In the genomic region with DNA sequence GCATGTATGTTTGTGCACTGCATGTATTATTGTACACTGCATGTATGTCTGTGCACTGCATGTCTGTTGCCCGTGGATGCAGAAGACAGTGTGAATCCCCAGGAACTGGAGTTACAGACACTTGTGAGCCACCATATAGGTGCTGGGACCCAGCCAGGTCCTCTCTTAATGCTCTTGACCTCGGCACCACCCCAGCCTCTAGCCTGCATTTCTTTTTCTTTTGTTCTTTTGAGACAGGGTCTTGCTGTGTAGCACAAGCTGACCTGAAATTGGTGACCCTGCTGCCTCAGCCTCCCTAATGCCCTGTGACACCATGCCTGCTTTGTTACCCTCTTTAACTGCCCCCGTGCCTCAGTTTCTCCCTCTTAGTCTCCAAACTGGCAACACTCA, we compare ENCODE assay signal across 8 mouse cellular contexts. TPM values are rescaled to one million over a fixed set of nuclear protein-coding genes. Genes with fewer than 3 reads are reported as not detected.
DNase-seq lines count a peak whose midpoint lies in the region; ATAC-seq lines count a peak whose summit lies in the region.

No protein-coding gene starts in this region.

- H3K27me3 ChIP-seq in kidney, embryonic 14.5 days (ENCODE audit: control insufficient read depth, insufficient read depth, low read length): no peaks in the 10 kb centered on the region
- H3K27me3 ChIP-seq in hindbrain, embryonic 14.5 days (ENCODE audit: control insufficient read depth, insufficient read depth, low read length): peaks cover 22% of the 10 kb centered on the region
- peaks cover 43% of the 10 kb centered on the region for H3K27me3 ChIP-seq in midbrain, embryonic 13.5 days

- WGBS in kidney, embryonic 14.5 days: 13% methylated on average over 3 of the region's 3 CpGs
- 17% methylated on average over 3 of the region's 3 CpGs for WGBS in hindbrain, embryonic 14.5 days
- 19% methylated on average over 3 of the region's 3 CpGs for WGBS in midbrain, embryonic 13.5 days

- peak overlapping the region; percentile 43; the same call in 1 of the 2 replicates for H3K27ac ChIP-seq in kidney, embryonic 14.5 days (ENCODE audit: low read depth, low read length)
- no peak overlapping the region for H3K27ac ChIP-seq in hindbrain, embryonic 14.5 days
- no peak overlapping the region for H3K27ac ChIP-seq in midbrain, embryonic 13.5 days

- H3K4me3 ChIP-seq in kidney, embryonic 14.5 days (ENCODE audit: low read length): peak overlapping the region; percentile 60
- peak overlapping the region; percentile 39 for H3K4me3 ChIP-seq in hindbrain, embryonic 14.5 days (replicated peaks; ENCODE audit: low read length)
- peak overlapping the region; percentile 45 for H3K4me3 ChIP-seq in midbrain, embryonic 13.5 days (replicated peaks)

- ATAC-seq in kidney, embryonic 14.5 days (ENCODE audit: low FRiP score, low TSS enrichment): no peak
- ATAC-seq in hindbrain, embryonic 14.5 days (ENCODE audit: low FRiP score): no peak
- 0 out of 2 replicates have a peak, but pooled peaks have one; percentile 2 for ATAC-seq in midbrain, embryonic 13.5 days

- peaks cover 14% of the 10 kb centered on the region; the same call in 1 of the 2 replicates for H3K4me1 ChIP-seq in kidney, embryonic 14.5 days (ENCODE audit: control insufficient read depth, insufficient read depth, low read length)
- no peaks in the 10 kb centered on the region for H3K4me1 ChIP-seq in hindbrain, embryonic 14.5 days (replicated peaks; ENCODE audit: control insufficient read depth, insufficient read depth, low read length)
- H3K4me1 ChIP-seq in midbrain, embryonic 13.5 days (replicated peaks): peaks cover 17% of the 10 kb centered on the region

- peak overlapping the region; percentile 74 for H3K9ac ChIP-seq in kidney, embryonic 14.5 days (ENCODE audit: low read depth, low read length)
- H3K9ac ChIP-seq in hindbrain, embryonic 14.5 days: peak overlapping the region; percentile 35
- peak overlapping the region; percentile 64 for H3K9ac ChIP-seq in midbrain, embryonic 13.5 days (replicated peaks)

- H3K36me3 ChIP-seq in kidney, embryonic 14.5 days (ENCODE audit: control insufficient read depth, insufficient read depth, low read length): no peaks in the 10 kb centered on the region
- no peaks in the 10 kb centered on the region for H3K36me3 ChIP-seq in hindbrain, embryonic 14.5 days (replicated peaks; ENCODE audit: control insufficient read depth, insufficient read depth)
- H3K36me3 ChIP-seq in midbrain, embryonic 13.5 days: no peaks in the 10 kb centered on the region

- no peaks in the 10 kb centered on the region for H3K9me3 ChIP-seq in kidney, embryonic 14.5 days (ENCODE audit: control insufficient read depth, low read length)
- H3K9me3 ChIP-seq in hindbrain, embryonic 14.5 days (ENCODE audit: control insufficient read depth, low read length): no peaks in the 10 kb centered on the region
- no peaks in the 10 kb centered on the region for H3K9me3 ChIP-seq in midbrain, embryonic 13.5 days

- DNase-seq in kidney, postnatal 36 days: no peak
- DNase-seq in ZHBTc4 (ENCODE audit: low read depth, low spot score): peak; percentile 32
- no peak for DNase-seq in hindbrain, embryonic 14.5 days (ENCODE audit: low spot score)
- DNase-seq in right cerebral cortex, postnatal 36 days (ENCODE audit: low spot score in 2 of 2): no peak
- DNase-seq in spleen, postnatal 4 days (ENCODE audit: low spot score in 2 of 2): no peak
- no peak for DNase-seq in adrenal gland, postnatal 14 days

- peak overlapping the region; percentile 92 for H3K4me2 ChIP-seq in kidney, embryonic 14.5 days (replicated peaks; ENCODE audit: low read depth, low read length)
- H3K4me2 ChIP-seq in hindbrain, embryonic 14.5 days (replicated peaks): peak overlapping the region; percentile 87
- H3K4me2 ChIP-seq in midbrain, embryonic 13.5 days (replicated peaks): peak overlapping the region; percentile 83

RNA-seq across cellular contexts. Expression of a gene that starts 0.5 kb away (rescaled TPM):
- polyA plus RNA-seq in kidney, embryonic 14.5 days (2014; fragmentation: Nextera tagmentation; extraction: Ambion mirVana): 18.6 and 30.9 TPM in 2 replicates
- polyA plus RNA-seq in hindbrain, embryonic 14.5 days (2014; fragmentation: Nextera tagmentation; extraction: Ambion mirVana): 13.5 and 13.7 TPM in 2 replicates
- polyA plus RNA-seq in midbrain, embryonic 13.5 days (2015; fragmentation: Nextera tagmentation; extraction: Ambion mirVana): 8.6 and 8.7 TPM in 2 replicates
- 47.5 and 49.0 TPM in 2 replicates for total RNA-seq in adrenal gland, postnatal 14 days (2021)

RNA-seq across cellular contexts. Expression of a gene that starts 25.6 kb away (rescaled TPM):
- 193 and 194 TPM in 2 replicates for polyA plus RNA-seq in kidney, embryonic 14.5 days (2014; fragmentation: Nextera tagmentation; extraction: Ambion mirVana)
- 85.6 and 87.4 TPM in 2 replicates for polyA plus RNA-seq in hindbrain, embryonic 14.5 days (2014; fragmentation: Nextera tagmentation; extraction: Ambion mirVana)
- 154 and 155 TPM in 2 replicates for polyA plus RNA-seq in midbrain, embryonic 13.5 days (2015; fragmentation: Nextera tagmentation; extraction: Ambion mirVana)
- 31.2 and 32.9 TPM in 2 replicates for total RNA-seq in adrenal gland, postnatal 14 days (2021)

RNA-seq across cellular contexts. Expression of a gene that starts 41.6 kb away (rescaled TPM):
- 23.8 and 36.1 TPM in 2 replicates for polyA plus RNA-seq in kidney, embryonic 14.5 days (2014; fragmentation: Nextera tagmentation; extraction: Ambion mirVana)
- 30.2 and 30.4 TPM in 2 replicates for polyA plus RNA-seq in hindbrain, embryonic 14.5 days (2014; fragmentation: Nextera tagmentation; extraction: Ambion mirVana)
- polyA plus RNA-seq in midbrain, embryonic 13.5 days (2015; fragmentation: Nextera tagmentation; extraction: Ambion mirVana): 22.7 and 23.3 TPM in 2 replicates
- 125 and 151 TPM in 2 replicates for total RNA-seq in adrenal gland, postnatal 14 days (2021)
